Mouse (Mus musculus): ENCODE measurements around the gene Vmn1r192. TPM values are rescaled to one million over a fixed set of nuclear protein-coding genes. Genes with fewer than 3 reads are reported as not detected.
"Not testable (repeated sequence)": the region's sequence is repeated elsewhere in the genome, so short reads cannot be mapped to it uniquely, and the experiment has no call there.

The Vmn1r192 gene
- total RNA-seq (2021), result not detected
- long read RNA-seq, experiment 1, result 0 reads
- long read RNA-seq, experiment 2, result 0 reads

- intact Hi-C loops (cut with DNase I), result no loop called here
Observed at GRCm38 (mm10) chr13:22191041-22191440, at the start of gene Vmn1r192. Gene Vmn1r192, minus strand, starts transcription at chr13:22191141.

GRCm38 (mm10) chr13:22223060-22223459 is 32.1 kb upstream of the Vmn1r192 start, which contains the start of gene Vmn1r193:
Gene Vmn1r193, minus strand, starts transcription at chr13:22223160.
- intact Hi-C loops (cut with DNase I); DNase-seq (ENCODE audit: low spot score in 2 of 2): not testable (repeated sequence)

More at GRCm38 (mm10) chr13:22191041-22191440, at the start of gene Vmn1r192:
- DNase-seq (ENCODE audit: low spot score in 2 of 2), result no peak

GRCm38 (mm10) chr13:22192756-22193155 is 1.8 kb upstream of the Vmn1r192 start:
- DNase-seq (ENCODE audit: low spot score in 2 of 2); intact Hi-C loops (cut with DNase I): not testable (repeated sequence)

DNA sequence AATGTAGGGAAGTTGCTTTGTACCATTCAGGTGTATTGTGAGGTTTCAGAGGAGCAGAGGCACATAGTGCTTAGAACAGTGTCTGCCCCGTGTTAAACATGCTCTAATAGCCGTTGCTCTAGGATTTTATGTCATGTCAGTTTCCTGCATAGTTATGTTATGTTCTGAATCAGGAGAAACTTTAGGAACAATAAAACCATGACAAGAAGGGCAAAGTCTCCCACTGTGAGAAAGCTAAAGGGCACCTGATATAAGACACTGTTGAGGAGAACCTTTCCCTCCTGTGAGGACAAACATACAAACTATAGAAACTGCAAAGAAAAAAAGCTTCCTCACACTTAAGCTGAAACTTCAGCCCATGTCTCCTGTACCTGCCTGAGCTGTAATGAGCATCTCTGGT is 556 bp downstream of the Vmn1r192 start:
- no peak for DNase-seq (ENCODE audit: low spot score in 2 of 2)
- intact Hi-C loops (cut with DNase I), result no loop called here

DNA sequence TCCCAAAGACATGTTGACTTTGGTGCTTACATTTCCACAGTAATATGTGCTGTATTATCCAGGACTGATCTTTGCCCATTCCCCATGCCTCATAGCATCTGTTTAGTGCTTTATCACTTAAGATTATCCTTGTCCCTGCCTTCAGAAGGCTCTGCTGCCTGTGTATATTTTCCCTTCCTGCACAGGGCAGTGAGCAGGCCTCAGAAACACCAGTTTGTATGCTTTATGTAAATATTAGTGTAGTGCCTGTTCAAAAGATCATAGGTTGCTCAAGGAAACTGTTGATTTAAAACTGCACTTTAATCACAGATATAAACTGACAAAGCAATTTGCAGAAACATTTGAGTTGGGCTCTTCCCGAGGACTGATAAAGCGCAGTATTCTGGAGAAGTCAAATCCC is 1.6 kb downstream of the Vmn1r192 start:
- intact Hi-C loops (cut with DNase I), result no loop called here
- DNase-seq (ENCODE audit: low spot score in 2 of 2), result no peak

GRCm38 (mm10) chr13:22183869-22184268 is 7.1 kb downstream of the Vmn1r192 start, which contains the start of gene Vmn1r191:
Gene Vmn1r191, minus strand, starts transcription at chr13:22183969.
- intact Hi-C loops (cut with DNase I), result no loop called here
- DNase-seq (ENCODE audit: low spot score in 2 of 2), result no peak

- no peak for DNase-seq (ENCODE audit: low spot score in 2 of 2)
- intact Hi-C loops (cut with DNase I), result no loop called here
Observed at GRCm38 (mm10) chr13:22168416-22168815, 22.5 kb downstream of the Vmn1r192 start.

- DNase-seq (ENCODE audit: low spot score in 2 of 2); intact Hi-C loops (cut with DNase I): not testable (repeated sequence)
Observed at GRCm38 (mm10) chr13:22136495-22137293, 54.2 kb downstream of the Vmn1r192 start.

Small RNA genes lying within 50 kb of the gene (microRNA-seq; reads per million reads assigned to microRNA genes)
- gene Gm23282, result 0 reads per million in 2 experiments
- 0 reads per million in 2 experiments for gene Gm25084

Other genes with a start within 250 kb of the Vmn1r192 start
- gene Zfp184, start 246.0 kb downstream of the Vmn1r192 start, total RNA-seq (2021), result 1 to 10 TPM; 2.8 to 4.0 TPM
- gene Pom121l2, start 209.9 kb downstream of the Vmn1r192 start, total RNA-seq (2021), result under 1 TPM in 1 of 2 experiments, not detected in 1; 0.23 TPM
- under 1 TPM in 1 of 2 experiments, not detected in 1; 0.19 TPM for gene Prss16, start 181.4 kb downstream of the Vmn1r192 start, total RNA-seq (2021)
- gene Hist1h2ah, start 155.6 kb downstream of the Vmn1r192 start, total RNA-seq (2021), result 10 to 100 TPM; 38.2 to 41.7 TPM
- gene Hist1h2bk, start 155.3 kb downstream of the Vmn1r192 start, total RNA-seq (2021), result 10 to 100 TPM; 21.5 to 26.9 TPM
- 10 to 100 TPM; 50.0 to 57.5 TPM for gene Hist1h4i, start 149.8 kb downstream of the Vmn1r192 start, total RNA-seq (2021)
- 10 to 100 TPM; 17.8 to 20.2 TPM for gene Hist1h2ag, start 148.2 kb downstream of the Vmn1r192 start, total RNA-seq (2021)
- 10 to 100 TPM; 15.5 to 16.7 TPM for gene Hist1h2bj, start 147.9 kb downstream of the Vmn1r192 start, total RNA-seq (2021)
- gene Vmn1r188, start 106.7 kb downstream of the Vmn1r192 start, total RNA-seq (2021), result not detected
- not detected for gene Vmn1r189, start 85.3 kb downstream of the Vmn1r192 start, total RNA-seq (2021)
- gene Vmn1r191, start 7.2 kb downstream of the Vmn1r192 start, total RNA-seq (2021), result not detected
- gene Vmn1r193, start 32.0 kb upstream of the Vmn1r192 start, total RNA-seq (2021), result not detected
- gene Vmn1r194, start 53.1 kb upstream of the Vmn1r192 start, total RNA-seq (2021), result not detected
- gene Vmn1r195, start 79.4 kb upstream of the Vmn1r192 start, total RNA-seq (2021), result not detected
- not detected for gene Vmn1r196, start 98.8 kb upstream of the Vmn1r192 start, total RNA-seq (2021)
- not detected for gene Vmn1r197, start 133.4 kb upstream of the Vmn1r192 start, total RNA-seq (2021)
- not detected for gene Vmn1r198, start 159.2 kb upstream of the Vmn1r192 start, total RNA-seq (2021)
- not detected for gene Vmn1r199, start 188.7 kb upstream of the Vmn1r192 start, total RNA-seq (2021)
- gene Vmn1r200, start 199.2 kb upstream of the Vmn1r192 start, total RNA-seq (2021), result not detected

All from left cerebral cortex, postnatal 14 days (tissue).